Mouse (Mus musculus) adrenal gland, postnatal 4 days (tissue): ENCODE results near the gene Lrrk2. TPM values are rescaled to one million over a fixed set of nuclear protein-coding genes. Genes with fewer than 3 reads are reported as not detected.
"Not testable (repeated sequence)": the region's sequence is repeated elsewhere in the genome, so short reads cannot be mapped to it uniquely, and the experiment has no call there.

Source experiments
- DNase-seq, 2 experiments: peaks; one replicate each; pipeline ENCODE4 v3.0.0; 2021 to 2022; ENCODE audit warnings: low spot score in 2 of 2, mixed read lengths in 2 of 2
- total RNA-seq, 2 experiments: library from RNA; stranded (reverse); gene quantifications; 2 replicates each; pipeline ENCODE4 v1.2.3; 2021

Gene Lrrk2
- total RNA-seq, 2 experiments from 2014 or later = 25.8 to 26.7 TPM

DNA sequence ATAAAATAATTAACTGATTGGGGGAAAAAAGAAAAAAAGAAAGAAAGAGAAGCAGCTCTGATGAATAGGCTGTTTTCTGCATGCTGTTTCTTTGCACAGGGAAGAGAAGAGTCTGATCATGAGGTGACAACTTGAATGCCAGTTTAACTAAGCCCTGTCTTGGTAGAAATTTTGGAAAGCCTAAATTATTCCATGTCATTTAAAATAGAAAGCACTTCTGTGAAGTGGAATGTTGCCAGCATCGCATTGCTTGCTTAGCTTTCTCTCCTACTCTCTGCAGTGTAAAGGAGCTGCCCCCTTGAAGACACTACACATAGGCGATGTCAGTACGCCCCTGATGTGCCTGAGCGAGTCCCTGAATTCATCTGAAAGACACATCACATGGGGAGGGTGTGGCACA lies 133.5 kb downstream of the Lrrk2 start:
- DNase-seq = no peak

DNA sequence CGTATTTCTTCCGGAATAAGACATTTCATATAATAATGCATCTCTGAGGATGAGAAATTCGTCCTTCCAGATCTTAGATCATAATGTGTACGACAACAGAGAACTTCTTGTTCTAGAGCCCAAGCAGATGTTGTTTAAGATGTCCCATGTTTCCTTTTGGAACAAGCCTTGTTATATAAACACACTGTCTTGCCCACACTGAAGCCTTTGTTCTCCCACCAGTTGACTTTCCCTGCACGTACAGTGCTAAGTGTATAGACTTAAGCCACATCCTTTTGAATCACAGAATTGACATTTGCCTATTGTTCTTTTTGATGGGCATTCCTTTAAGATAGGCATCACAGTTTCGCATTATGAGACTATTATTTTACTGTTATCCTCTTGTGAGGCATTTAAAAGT lies 162.3 kb downstream of the Lrrk2 start:
- DNase-seq = no peak

DNA sequence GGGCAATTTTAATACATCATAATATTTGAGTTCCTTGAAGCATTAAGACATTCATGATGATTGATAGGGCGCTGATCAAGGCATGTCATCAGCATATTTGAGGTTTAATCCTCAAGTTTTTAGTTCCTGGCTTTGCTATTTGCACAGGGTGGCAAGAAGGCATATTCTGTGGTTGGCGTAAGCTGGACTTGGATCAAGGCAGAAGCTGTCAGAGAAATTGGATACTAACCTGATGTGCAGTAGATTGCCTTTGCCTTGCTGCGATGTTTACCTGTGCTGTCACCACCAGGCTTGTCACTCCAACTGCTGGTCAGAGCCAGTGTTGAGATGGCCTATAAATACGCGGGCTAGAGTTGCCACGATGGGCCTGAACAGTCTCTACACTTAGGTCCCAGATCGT lies 165.0 kb downstream of the Lrrk2 start, which contains the start of gene Smgc:
TSS of gene Smgc (plus strand) at position 301 of the 400 bp plus-strand sequence.
- DNase-seq = no peak

DNA sequence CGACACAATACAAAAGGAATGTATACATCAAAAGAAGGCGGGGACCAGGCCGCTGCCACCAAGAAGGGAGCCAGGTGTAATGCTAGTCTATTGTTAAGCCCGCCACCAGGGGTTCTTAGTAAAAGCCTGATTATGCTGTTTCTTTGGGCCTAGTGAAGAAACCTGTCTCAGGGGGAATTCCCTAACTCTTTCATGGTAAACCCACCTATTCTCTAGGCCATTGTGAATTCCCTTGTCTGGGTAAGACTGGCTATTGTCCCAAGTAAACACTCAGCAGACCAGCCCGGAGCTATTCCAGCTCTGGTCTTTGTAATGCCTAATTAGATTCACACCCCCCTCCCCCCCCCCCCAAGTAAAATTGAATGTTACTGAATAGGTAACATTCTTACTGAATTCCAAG lies 191.2 kb downstream of the Lrrk2 start:
- DNase-seq = not testable (repeated sequence)

Other genes with a start within 250 kb of the Lrrk2 start
- gene Slc2a13, start 99.9 kb upstream of the Lrrk2 start, total RNA-seq = 1 to 10 TPM; 7.0 to 8.8 TPM
- gene Smgc, start 165.1 kb downstream of the Lrrk2 start, total RNA-seq = not detected